Mouse (Mus musculus) CD4-positive, CD25-positive, alpha-beta regulatory T cell (primary cell): ENCODE measurements around the gene Slc5a3. TPM values are rescaled to one million over a fixed set of nuclear protein-coding genes. Genes with fewer than 3 reads are reported as not detected.

Experiments used
- polyA plus RNA-seq: library from polyadenylated mRNA; unstranded; fragments of 100-300 nt; shearing (Covaris generic); gene quantifications from one replicate; pipeline ENCODE4 v1.2.1, GENCODE M21; 2017

Gene Slc5a3
- polyA plus RNA-seq, result 6.3 TPM

DNA sequence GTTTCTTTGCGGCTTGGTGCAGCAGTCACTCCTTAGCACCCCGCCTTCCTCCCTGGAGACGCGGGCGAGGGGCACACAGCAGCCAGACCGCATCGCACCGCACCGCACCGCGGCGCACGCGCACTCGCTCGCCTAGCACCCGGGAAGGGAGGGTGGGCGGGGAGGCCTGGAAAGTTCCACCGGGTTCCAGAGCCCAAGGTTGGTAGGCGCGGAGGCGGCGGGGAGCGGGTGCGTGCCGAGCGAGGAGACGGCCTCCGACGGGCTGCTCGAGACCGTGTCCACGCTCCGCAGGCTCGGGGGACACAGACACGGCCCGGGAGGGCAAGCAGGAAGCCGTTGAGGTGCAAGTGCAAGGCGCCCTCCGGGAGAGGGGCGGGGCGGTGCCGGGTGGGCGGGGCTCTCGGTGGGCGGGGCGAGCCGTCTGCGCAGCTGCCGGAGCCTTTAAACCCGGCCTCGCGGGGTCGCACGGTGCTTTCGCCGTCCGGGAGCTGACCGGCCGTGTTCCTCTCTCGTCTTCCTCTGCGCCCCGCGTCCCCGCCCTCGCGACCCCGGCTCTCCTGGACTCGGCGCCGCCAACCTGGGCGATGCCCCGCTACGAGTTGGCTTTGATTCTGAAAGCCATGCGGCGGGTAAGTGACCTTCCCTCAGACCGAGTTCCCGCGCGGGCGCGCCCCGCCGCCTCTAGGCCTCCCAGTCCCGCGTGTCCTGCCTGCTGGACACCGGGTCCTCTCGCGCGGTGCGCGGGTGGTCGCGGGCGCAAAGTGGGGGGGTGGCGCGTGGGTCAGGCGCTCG lies at the start of gene Slc5a3, which contains the start of the genes Mrps6 and Gm49711:
Gene Slc5a3, plus strand, starts transcription at position 471 of the 792 bp plus-strand sequence.
Gene Mrps6, plus strand, starts transcription at position 419 of the 792 bp plus-strand sequence.
Gene Gm49711, plus strand, starts transcription at position 465 of the 792 bp plus-strand sequence.

Other genes with a start within 250 kb of the Slc5a3 start
- 94.4 TPM for gene Mrps6, start 52 bp upstream of the Slc5a3 start, polyA plus RNA-seq
- not detected for gene Gm49711, start within 50 bp of the Slc5a3 start, polyA plus RNA-seq
- gene Kcne2, start 234.1 kb downstream of the Slc5a3 start, polyA plus RNA-seq, result not detected
- gene Smim11, start 243.0 kb downstream of the Slc5a3 start, polyA plus RNA-seq, result 115 TPM